Mouse (Mus musculus): ENCODE measurements around the gene Smpd1. TPM values are rescaled to one million over a fixed set of nuclear protein-coding genes. Genes with fewer than 3 reads are reported as not detected.

Smpd1 gene
- polyA plus RNA-seq, 1 experiment from 2014 or later, result 47.7 TPM

- H3K4me1 ChIP-seq, result peaks cover 19% of the 10 kb centered on the region
- H3K36me3 ChIP-seq, result peaks cover 43% of the 10 kb centered on the region
- no peak overlapping the region for H3K9ac ChIP-seq
- H3K27me3 ChIP-seq, result no peaks in the 10 kb centered on the region
- 0 out of 2 replicates have a peak, but pooled peaks have one; percentile 9 for ATAC-seq (replicated peaks; ENCODE audit: low FRiP score)
- no peaks in the 10 kb centered on the region for H3K9me3 ChIP-seq (replicated peaks)
- no peak overlapping the region for H3K27ac ChIP-seq
- WGBS, result 91% methylated on average over 17 of the region's 17 CpGs
- H3K4me2 ChIP-seq, result no peak overlapping the region
- H3K4me3 ChIP-seq (replicated peaks), result no peak overlapping the region
These were observed 11.1 kb downstream of the Smpd1 start for GRCm38 (mm10) chr7:105565071-105565836.

- no peak overlapping the region for H3K4me3 ChIP-seq (replicated peaks)
- H3K27me3 ChIP-seq, result no peaks in the 10 kb centered on the region
- no peaks in the 10 kb centered on the region for H3K9me3 ChIP-seq (replicated peaks)
- H3K4me1 ChIP-seq, result peaks cover 24% of the 10 kb centered on the region
- 27% methylated on average over 7 of the region's 7 CpGs for WGBS
- no peak overlapping the region for H3K4me2 ChIP-seq
- no peak overlapping the region for H3K9ac ChIP-seq
- peak; percentile 24; the same call in 1 of the 2 replicates for ATAC-seq (replicated peaks; ENCODE audit: low FRiP score)
- H3K36me3 ChIP-seq, result peaks cover 46% of the 10 kb centered on the region
- H3K27ac ChIP-seq, result no peak overlapping the region
These were observed 14.4 kb downstream of the Smpd1 start for GRCm38 (mm10) chr7:105568583-105568982.

GRCm38 (mm10) chr7:105568988-105569471, 14.9 kb downstream of the Smpd1 start:
- WGBS, result 9% methylated on average over 6 of the region's 6 CpGs
- Histone ChIP-seq H3K36me3 (peaks cover 50% of the 10 kb centered on the region), H3K27me3 (no peaks in the 10 kb centered on the region), H3K4me2 (no peak overlapping the region), H3K4me1 (peaks cover 24% of the 10 kb centered on the region), H3K27ac (no peak overlapping the region), H3K9ac (no peak overlapping the region), H3K9me3 (replicated peaks) (no peaks in the 10 kb centered on the region), H3K4me3 (replicated peaks) (no peak overlapping the region)
- peak; percentile 70 for ATAC-seq (replicated peaks; ENCODE audit: low FRiP score)

GRCm38 (mm10) chr7:105569512-105570496, 15.6 kb downstream of the Smpd1 start:
- H3K36me3 ChIP-seq, result peaks cover 48% of the 10 kb centered on the region
- no peaks in the 10 kb centered on the region for H3K27me3 ChIP-seq
- peaks cover 24% of the 10 kb centered on the region for H3K4me1 ChIP-seq
- H3K9ac ChIP-seq, result no peak overlapping the region
- peak; percentile 31; the same call in 1 of the 2 replicates for ATAC-seq (replicated peaks; ENCODE audit: low FRiP score)
- no peak overlapping the region for H3K27ac ChIP-seq
- 28% methylated on average over 12 of the region's 12 CpGs for WGBS
- H3K9me3 ChIP-seq (replicated peaks), result no peaks in the 10 kb centered on the region
- H3K4me2 ChIP-seq, result no peak overlapping the region
- H3K4me3 ChIP-seq (replicated peaks), result no peak overlapping the region

- Histone ChIP-seq H3K9ac (no peak overlapping the region), H3K27me3 (no peaks in the 10 kb centered on the region), H3K9me3 (replicated peaks) (no peaks in the 10 kb centered on the region), H3K4me3 (replicated peaks) (no peak overlapping the region), H3K4me2 (no peak overlapping the region), H3K4me1 (peaks cover 24% of the 10 kb centered on the region), H3K36me3 (peaks cover 38% of the 10 kb centered on the region), H3K27ac (no peak overlapping the region)
- no peak for ATAC-seq (replicated peaks; ENCODE audit: low FRiP score)
- WGBS, result 84% methylated on average over 4 of the region's 4 CpGs
These were observed 16.6 kb downstream of the Smpd1 start for GRCm38 (mm10) chr7:105570756-105571155.

DNA sequence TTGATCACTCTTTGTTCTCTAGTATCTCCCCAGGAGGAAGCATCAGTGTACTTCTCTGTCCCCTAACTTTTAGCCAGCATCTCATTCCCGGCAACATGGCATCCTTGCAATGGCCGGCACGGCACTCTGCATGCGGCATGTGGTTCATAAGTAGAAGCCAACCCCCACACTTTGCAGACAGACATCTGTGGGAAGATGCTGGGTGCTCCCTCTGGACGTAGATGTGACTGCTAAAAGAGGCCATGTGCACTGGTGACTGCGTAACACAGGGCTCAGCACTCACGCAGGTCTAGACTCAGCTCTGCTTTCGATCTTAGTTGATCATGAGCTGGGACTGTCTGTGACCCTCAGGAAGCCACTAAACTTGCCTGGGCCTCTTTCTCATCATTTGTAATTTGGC, 18.8 kb downstream of the Smpd1 start:
- H3K4me2 ChIP-seq, result no peak overlapping the region
- H3K27me3 ChIP-seq, result no peaks in the 10 kb centered on the region
- H3K27ac ChIP-seq, result no peak overlapping the region
- H3K9me3 ChIP-seq (replicated peaks), result no peaks in the 10 kb centered on the region
- H3K36me3 ChIP-seq, result peaks cover 18% of the 10 kb centered on the region
- no peak for ATAC-seq (replicated peaks; ENCODE audit: low FRiP score)
- no peak overlapping the region for H3K9ac ChIP-seq
- WGBS, result 93% methylated on average over 8 of the region's 8 CpGs
- H3K4me1 ChIP-seq, result peaks cover 24% of the 10 kb centered on the region
- H3K4me3 ChIP-seq (replicated peaks), result no peak overlapping the region

- 89% methylated on average over 4 of the region's 4 CpGs for WGBS
- ATAC-seq (replicated peaks; ENCODE audit: low FRiP score), result no peak
- Histone ChIP-seq H3K4me3 (replicated peaks) (no peak overlapping the region), H3K4me1 (peaks cover 12% of the 10 kb centered on the region), H3K9ac (no peak overlapping the region), H3K27ac (no peak overlapping the region), H3K36me3 (peaks cover 18% of the 10 kb centered on the region), H3K9me3 (replicated peaks) (no peaks in the 10 kb centered on the region), H3K27me3 (no peaks in the 10 kb centered on the region), H3K4me2 (no peak overlapping the region)
These were observed 20.4 kb downstream of the Smpd1 start for GRCm38 (mm10) chr7:105574537-105574936.

- no peak for ATAC-seq (replicated peaks; ENCODE audit: low FRiP score)
- H3K27ac ChIP-seq, result no peak overlapping the region
- WGBS, result 77% methylated on average over 3 of the region's 3 CpGs
These were observed 22.1 kb downstream of the Smpd1 start for GRCm38 (mm10) chr7:105576166-105576748.

GRCm38 (mm10) chr7:105577377-105577871, 23.3 kb downstream of the Smpd1 start:
- Histone ChIP-seq H3K4me1 (peaks cover 12% of the 10 kb centered on the region), H3K36me3 (peaks cover 16% of the 10 kb centered on the region), H3K4me3 (replicated peaks) (no peak overlapping the region), H3K9ac (no peak overlapping the region), H3K27me3 (no peaks in the 10 kb centered on the region), H3K9me3 (replicated peaks) (no peaks in the 10 kb centered on the region), H3K27ac (no peak overlapping the region), H3K4me2 (no peak overlapping the region)
- no peak for ATAC-seq (replicated peaks; ENCODE audit: low FRiP score)
- WGBS, result 92% methylated on average over 6 of the region's 6 CpGs

More at GRCm38 (mm10) chr7:105576166-105576748, 22.1 kb downstream of the Smpd1 start:
- Histone ChIP-seq H3K4me3 (replicated peaks) (no peak overlapping the region), H3K36me3 (peaks cover 18% of the 10 kb centered on the region), H3K9ac (no peak overlapping the region), H3K4me1 (peaks cover 6% of the 10 kb centered on the region), H3K4me2 (no peak overlapping the region), H3K27me3 (no peaks in the 10 kb centered on the region), H3K9me3 (replicated peaks) (no peaks in the 10 kb centered on the region)

DNA sequence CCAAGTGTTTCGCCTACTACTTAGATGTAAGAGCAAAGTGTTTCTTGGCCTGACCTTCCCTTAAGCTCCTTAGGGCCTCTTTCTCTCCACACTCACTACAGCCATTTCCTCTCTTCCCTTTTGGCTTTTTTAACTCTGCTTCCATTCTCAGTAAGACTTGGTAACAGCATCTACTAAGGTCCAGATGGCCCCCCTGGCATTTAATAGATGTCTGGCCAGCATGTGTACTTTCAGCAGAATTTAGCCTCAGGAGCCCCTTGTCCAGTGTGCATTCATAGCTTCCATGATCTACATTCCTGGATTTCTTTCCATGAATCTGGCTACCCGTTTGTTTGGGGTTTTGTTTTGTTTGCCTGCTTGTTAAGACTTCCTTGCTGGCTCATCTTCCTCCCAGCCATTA, 24.3 kb downstream of the Smpd1 start:
- 81% methylated on average over 2 of the region's 2 CpGs for WGBS
- Histone ChIP-seq H3K9me3 (replicated peaks) (no peaks in the 10 kb centered on the region), H3K4me1 (peaks cover 12% of the 10 kb centered on the region), H3K27ac (no peak overlapping the region), H3K27me3 (no peaks in the 10 kb centered on the region), H3K4me3 (replicated peaks) (no peak overlapping the region), H3K9ac (no peak overlapping the region), H3K4me2 (no peak overlapping the region), H3K36me3 (peaks cover 7% of the 10 kb centered on the region)
- no peak for ATAC-seq (replicated peaks; ENCODE audit: low FRiP score)

- H3K9me3 ChIP-seq (replicated peaks), result no peaks in the 10 kb centered on the region
- H3K4me2 ChIP-seq, result peak overlapping the region; percentile 89
- peak; percentile 72 for ATAC-seq (replicated peaks; ENCODE audit: low FRiP score)
- H3K9ac ChIP-seq, result peak overlapping the region; percentile 66
- H3K27me3 ChIP-seq, result no peaks in the 10 kb centered on the region
- no peaks in the 10 kb centered on the region for H3K36me3 ChIP-seq
- 2% methylated on average over 18 of the region's 22 CpGs for WGBS
- H3K4me1 ChIP-seq, result peaks cover 12% of the 10 kb centered on the region
- peak overlapping the region; percentile 70 for H3K27ac ChIP-seq
- peak overlapping the region; percentile 86 for H3K4me3 ChIP-seq (replicated peaks)
These were observed 26.5 kb downstream of the Smpd1 start for GRCm38 (mm10) chr7:105580627-105581089.

Data from kidney, embryonic 15.5 days (tissue).